In genomic region chr4:82765513-82766216, GRCm38 (mm10) we compare ENCODE assay signal across 14 mouse cellular contexts.
DNase-seq lines count a peak whose midpoint lies in the region; ATAC-seq and TF ChIP-seq lines count a peak whose summit lies in the region.
"Had no signal": no experiment of that assay in that cellular context is flagged by ENCODE, and none has a peak within 500 bp of the region (broad histone marks: within the 10 kb centered on the region; RNA-seq: fewer than 3 reads in every experiment).

No protein-coding gene starts in this region.

- no peak overlapping the region for H3K4me2 ChIP-seq in intestine, embryonic 14.5 days (ENCODE audit: low read length)
- no peak overlapping the region for H3K4me2 ChIP-seq in intestine, postnatal 0 days (replicated peaks; ENCODE audit: low read depth)
- no peak overlapping the region for H3K4me2 ChIP-seq in hindbrain, embryonic 11.5 days (replicated peaks; ENCODE audit: low read depth, low read length)
- H3K4me2 ChIP-seq in midbrain, postnatal 0 days (ENCODE audit: low read depth, low read length, poor library complexity, severe bottlenecking): no peak overlapping the region
- H3K4me2 ChIP-seq: embryonic facial prominence, embryonic 15.5 days had no signal

- TF ChIP-seq CTCF in intestine, postnatal 0 days (IDR thresholded peaks at IDR 0.05; ENCODE audit: low read depth): no peak
- TF ChIP-seq CTCF in midbrain, postnatal 0 days (IDR thresholded peaks at IDR 0.05): no peak

- ATAC-seq in intestine, embryonic 14.5 days (replicated peaks; ENCODE audit: low FRiP score, low TSS enrichment, low read depth): no peak
- ATAC-seq in intestine, postnatal 0 days: no peak
- peak; percentile 69 for ATAC-seq in hindbrain, embryonic 11.5 days (ENCODE audit: low FRiP score)
- ATAC-seq in midbrain, postnatal 0 days (ENCODE audit: low FRiP score): no peak

- no peak overlapping the region for H3K27ac ChIP-seq in intestine, embryonic 14.5 days (ENCODE audit: low read depth)
- H3K27ac ChIP-seq in intestine, postnatal 0 days (ENCODE audit: low read depth, low read length): no peak overlapping the region
- H3K27ac ChIP-seq in hindbrain, embryonic 11.5 days (ENCODE audit: low read depth, low read length): no peak overlapping the region
- no peak overlapping the region for H3K27ac ChIP-seq in midbrain, postnatal 0 days (ENCODE audit: low read depth, low read length)
- H3K27ac ChIP-seq: embryonic facial prominence, embryonic 15.5 days had no signal

- 78% methylated on average over 11 of the region's 11 CpGs for WGBS in intestine, embryonic 14.5 days
- 76% methylated on average over 11 of the region's 11 CpGs for WGBS in intestine, postnatal 0 days
- 66% methylated on average over 11 of the region's 11 CpGs for WGBS in hindbrain, embryonic 11.5 days
- 73% methylated on average over 11 of the region's 11 CpGs for WGBS in midbrain, postnatal 0 days

- H3K36me3 ChIP-seq in intestine, embryonic 14.5 days (ENCODE audit: control insufficient read depth, insufficient read depth, low read length): no peaks in the 10 kb centered on the region
- H3K36me3 ChIP-seq in intestine, postnatal 0 days (ENCODE audit: control insufficient read depth, insufficient read depth): no peaks in the 10 kb centered on the region
- H3K36me3 ChIP-seq in hindbrain, embryonic 11.5 days (ENCODE audit: control insufficient read depth, insufficient read depth, low read length): no peaks in the 10 kb centered on the region
- no peaks in the 10 kb centered on the region for H3K36me3 ChIP-seq in midbrain, postnatal 0 days (ENCODE audit: insufficient read depth, low read length)
- H3K36me3 ChIP-seq: embryonic facial prominence, embryonic 15.5 days had no signal

- DNase-seq in intestine, embryonic 14.5 days (ENCODE audit: low spot score): peak; percentile 37
- peak; percentile 93 for DNase-seq in Muller cell, postnatal 12 days (ENCODE audit: inconsistent ontology term)
- DNase-seq in hindbrain, embryonic 11.5 days (ENCODE audit: low spot score): no peak
- peak; percentile 40 for DNase-seq in midbrain, postnatal 0 days (ENCODE audit: low spot score)
- no peak for DNase-seq in T-cell, adult 2 months (ENCODE audit: low spot score)
- DNase-seq in heart, postnatal 4 days: no peak
- no peak for DNase-seq in kidney, adult 11 months
- DNase-seq: adrenal gland, adult 8-10 months; cerebellum, adult 8-10 months; lung, postnatal 4 days; right cerebral cortex, postnatal 25 days; thymus, postnatal 4 days had no signal

- no peak overlapping the region for H3K4me3 ChIP-seq in intestine, embryonic 14.5 days (ENCODE audit: low read depth, low read length)
- no peak overlapping the region for H3K4me3 ChIP-seq in intestine, postnatal 0 days (ENCODE audit: low read depth, low read length)
- H3K4me3 ChIP-seq in hindbrain, embryonic 11.5 days (ENCODE audit: low read depth, low read length): no peak overlapping the region
- H3K4me3 ChIP-seq in midbrain, postnatal 0 days (ENCODE audit: low read depth, low read length): no peak overlapping the region
- H3K4me3 ChIP-seq: embryonic facial prominence, embryonic 15.5 days had no signal

- H3K9ac ChIP-seq in intestine, embryonic 14.5 days (ENCODE audit: low read length): no peak overlapping the region
- H3K9ac ChIP-seq in intestine, postnatal 0 days (ENCODE audit: low read depth, low read length): no peak overlapping the region
- H3K9ac ChIP-seq in hindbrain, embryonic 11.5 days (ENCODE audit: low read depth, low read length): no peak overlapping the region
- no peak overlapping the region for H3K9ac ChIP-seq in midbrain, postnatal 0 days (replicated peaks; ENCODE audit: low read length, poor library complexity, severe bottlenecking)
- H3K9ac ChIP-seq: embryonic facial prominence, embryonic 15.5 days had no signal

- no peaks in the 10 kb centered on the region for H3K27me3 ChIP-seq in intestine, embryonic 14.5 days (replicated peaks; ENCODE audit: control insufficient read depth, insufficient read depth, low read length)
- no peaks in the 10 kb centered on the region for H3K27me3 ChIP-seq in intestine, postnatal 0 days (replicated peaks; ENCODE audit: control insufficient read depth, insufficient read depth, low read length)
- no peaks in the 10 kb centered on the region for H3K27me3 ChIP-seq in hindbrain, embryonic 11.5 days (ENCODE audit: control insufficient read depth, insufficient read depth, low read length)
- H3K27me3 ChIP-seq in midbrain, postnatal 0 days (ENCODE audit: insufficient read depth, low read length): no peaks in the 10 kb centered on the region
- H3K27me3 ChIP-seq: embryonic facial prominence, embryonic 15.5 days had no signal

- no peaks in the 10 kb centered on the region for H3K9me3 ChIP-seq in intestine, embryonic 14.5 days (ENCODE audit: control insufficient read depth, low read length)
- H3K9me3 ChIP-seq in intestine, postnatal 0 days (ENCODE audit: control insufficient read depth): no peaks in the 10 kb centered on the region
- H3K9me3 ChIP-seq in hindbrain, embryonic 11.5 days (ENCODE audit: control insufficient read depth, low read length): no peaks in the 10 kb centered on the region
- H3K9me3 ChIP-seq in midbrain, postnatal 0 days (ENCODE audit: low read length): no peaks in the 10 kb centered on the region
- H3K9me3 ChIP-seq: embryonic facial prominence, embryonic 15.5 days had no signal

- peaks cover 14% of the 10 kb centered on the region for H3K4me1 ChIP-seq in intestine, embryonic 14.5 days (replicated peaks; ENCODE audit: control insufficient read depth, insufficient read depth, low read length)
- H3K4me1 ChIP-seq in intestine, postnatal 0 days (replicated peaks; ENCODE audit: control insufficient read depth, insufficient read depth, low read length): no peaks in the 10 kb centered on the region
- 0 out of 2 replicates have a peak, but pooled peaks cover 2% of the 10 kb centered on the region for H3K4me1 ChIP-seq in hindbrain, embryonic 11.5 days (replicated peaks; ENCODE audit: control insufficient read depth, insufficient read depth, low read length)
- no peaks in the 10 kb centered on the region for H3K4me1 ChIP-seq in midbrain, postnatal 0 days (ENCODE audit: insufficient read depth, low read length)

Comparison
In these comparisons a context has a peak if more than half of its experiments do, and no peak if none do; other contexts are left out.
1. DNase-seq: peak in intestine, embryonic 14.5 days (single experiment), Muller cell, postnatal 12 days (single experiment) and midbrain, postnatal 0 days (single experiment); none in hindbrain, embryonic 11.5 days (single experiment), T-cell, adult 2 months (single experiment), heart, postnatal 4 days (single experiment) and kidney, adult 11 months (single experiment).